Comparison of ENCODE assay signal across 10 mouse cellular contexts in genomic region chr17:66404883-66405590, GRCm38 (mm10). TPM values are rescaled to one million over a fixed set of nuclear protein-coding genes. Genes with fewer than 3 reads are reported as not detected.
DNase-seq lines count a peak whose midpoint lies in the region; ATAC-seq lines count a peak whose summit lies in the region.
"Had no signal": no experiment of that assay in that cellular context is flagged by ENCODE, and none has a peak within 500 bp of the region (broad histone marks: within the 10 kb centered on the region; RNA-seq: fewer than 3 reads in every experiment).

No protein-coding gene starts in this region.

- no peaks in the 10 kb centered on the region for H3K9me3 ChIP-seq in heart, embryonic 16.5 days (replicated peaks; ENCODE audit: control insufficient read depth, low read length)
- H3K9me3 ChIP-seq in limb, embryonic 11.5 days (ENCODE audit: control insufficient read depth, low read length) = no peaks in the 10 kb centered on the region
- no peaks in the 10 kb centered on the region for H3K9me3 ChIP-seq in neural tube, embryonic 11.5 days (ENCODE audit: control insufficient read depth, low read length)

- peak overlapping the region; percentile 50 for H3K4me2 ChIP-seq in heart, embryonic 16.5 days (ENCODE audit: low read depth, low read length)
- H3K4me2 ChIP-seq in limb, embryonic 11.5 days (ENCODE audit: low read depth, severe bottlenecking) = no peak overlapping the region
- H3K4me2 ChIP-seq in neural tube, embryonic 11.5 days (ENCODE audit: low read depth) = no peak overlapping the region

- WGBS in heart, embryonic 16.5 days = 12% methylated on average over 10 of the region's 10 CpGs
- 21% methylated on average over 10 of the region's 10 CpGs for WGBS in limb, embryonic 11.5 days
- WGBS in neural tube, embryonic 11.5 days = 15% methylated on average over 10 of the region's 10 CpGs

- no peak overlapping the region for H3K9ac ChIP-seq in heart, embryonic 16.5 days (ENCODE audit: low read length)
- no peak overlapping the region for H3K9ac ChIP-seq in limb, embryonic 11.5 days (ENCODE audit: low read length)
- H3K9ac ChIP-seq in neural tube, embryonic 11.5 days (ENCODE audit: low read length) = no peak overlapping the region

- no peaks in the 10 kb centered on the region for H3K36me3 ChIP-seq in heart, embryonic 16.5 days (ENCODE audit: control insufficient read depth, insufficient read depth)
- H3K36me3 ChIP-seq in limb, embryonic 11.5 days (ENCODE audit: control insufficient read depth, insufficient read depth, low read length) = no peaks in the 10 kb centered on the region
- no peaks in the 10 kb centered on the region for H3K36me3 ChIP-seq in neural tube, embryonic 11.5 days (ENCODE audit: control insufficient read depth, insufficient read depth, low read length)

- ATAC-seq in heart, embryonic 16.5 days (replicated peaks; ENCODE audit: extremely low read depth, insufficient read depth, low FRiP score) = peak; percentile 52
- ATAC-seq in limb, embryonic 11.5 days (ENCODE audit: insufficient number of reproducible peaks, low FRiP score, low TSS enrichment, low read depth) = no peak
- peak; percentile 77 for ATAC-seq in neural tube, embryonic 11.5 days (ENCODE audit: insufficient read depth, low FRiP score, low TSS enrichment)

- H3K4me3 ChIP-seq in heart, embryonic 16.5 days (ENCODE audit: low read length) = peak overlapping the region; percentile 11; the same call in 1 of the 2 replicates
- no peak overlapping the region for H3K4me3 ChIP-seq in limb, embryonic 11.5 days (ENCODE audit: low read depth, low read length)
- H3K4me3 ChIP-seq in neural tube, embryonic 11.5 days (ENCODE audit: low read depth, low read length) = no peak overlapping the region
- H3K4me3 ChIP-seq: erythroblast, embryonic 14.5 days; megakaryocyte, embryonic 14.5 days had no signal

- H3K27ac ChIP-seq in heart, embryonic 16.5 days (ENCODE audit: low read length) = peak overlapping the region; percentile 71
- H3K27ac ChIP-seq in limb, embryonic 11.5 days (replicated peaks; ENCODE audit: low read depth, low read length) = no peak overlapping the region
- H3K27ac ChIP-seq in neural tube, embryonic 11.5 days (ENCODE audit: low read depth, low read length) = 0 out of 2 replicates have a peak overlapping the region, but pooled peaks have one; percentile 7

- H3K27me3 ChIP-seq in heart, embryonic 16.5 days (ENCODE audit: control insufficient read depth, insufficient read depth, low read length) = no peaks in the 10 kb centered on the region
- H3K27me3 ChIP-seq in limb, embryonic 11.5 days (ENCODE audit: control insufficient read depth, insufficient read depth, low read length) = no peaks in the 10 kb centered on the region
- no peaks in the 10 kb centered on the region for H3K27me3 ChIP-seq in neural tube, embryonic 11.5 days (ENCODE audit: control insufficient read depth, insufficient read depth, low read length)

- peaks cover 23% of the 10 kb centered on the region for H3K4me1 ChIP-seq in heart, embryonic 16.5 days (ENCODE audit: control insufficient read depth, insufficient read depth, low read length)
- H3K4me1 ChIP-seq in limb, embryonic 11.5 days (ENCODE audit: control insufficient read depth, insufficient read depth, low read length) = peaks cover 11% of the 10 kb centered on the region
- peaks cover 27% of the 10 kb centered on the region for H3K4me1 ChIP-seq in neural tube, embryonic 11.5 days (ENCODE audit: control insufficient read depth, insufficient read depth, low read length)
- H3K4me1 ChIP-seq: megakaryocyte, embryonic 14.5 days had no signal

- DNase-seq in cerebellum, adult 11-12 months = peak; percentile 61
- no peak for DNase-seq in cerebellum, adult 8-10 months
- peak; percentile 70 for DNase-seq in Muller cell, postnatal 12 days (ENCODE audit: inconsistent ontology term)
- peak; percentile 71 for DNase-seq in embryo, embryonic 10.5 days (ENCODE audit: low spot score)
- peak; percentile 45 for DNase-seq in limb, embryonic 11.5 days (ENCODE audit: low spot score)
- peak; percentile 74 for DNase-seq in neural tube, embryonic 11.5 days (ENCODE audit: low spot score)
- no peak for DNase-seq in urinary bladder, adult 18-20 months (ENCODE audit: low spot score in 2 of 2)

RNA-seq across cellular contexts. Expression of gene Mtcl1, which starts 44.5 kb away (rescaled TPM):
- polyA plus RNA-seq in heart, embryonic 16.5 days (2015; fragmentation: Nextera tagmentation; extraction: Ambion mirVana) = 1.7 and 1.9 TPM in 2 replicates
- 5.7 TPM in 2 replicates for polyA plus RNA-seq in limb, embryonic 11.5 days (2014; fragmentation: Nextera tagmentation; extraction: Ambion mirVana)
- 26.8 and 29.6 TPM in 2 replicates for polyA plus RNA-seq in neural tube, embryonic 11.5 days (2014; fragmentation: Nextera tagmentation; extraction: Ambion mirVana)
- polyA plus RNA-seq: erythroblast, embryonic 14.5 days had no signal

Comparison
In these comparisons a context has a peak if more than half of its experiments do, and no peak if none do; other contexts are left out.
1. DNase-seq: peak in cerebellum, adult 11-12 months (single experiment), Muller cell, postnatal 12 days (single experiment), embryo, embryonic 10.5 days (single experiment), limb, embryonic 11.5 days (single experiment) and neural tube, embryonic 11.5 days (single experiment); none in cerebellum, adult 8-10 months (single experiment) and urinary bladder, adult 18-20 months (0 of 2).